Mouse (Mus musculus): ENCODE measurements around the gene Tle3. TPM values are rescaled to one million over a fixed set of nuclear protein-coding genes. Genes with fewer than 3 reads are reported as not detected.

Gene Tle3
- polyA plus RNA-seq (2014; fragmentation: Nextera tagmentation; extraction: Ambion mirVana): 25.5 and 31.4 TPM in 2 replicates

GRCm38 (mm10) chr9:61371755-61372509 is at the start of gene Tle3:
TSS of gene Tle3 (plus strand) at chr9:61372366.
- H3K27me3 ChIP-seq (replicated peaks; ENCODE audit: control insufficient read depth, insufficient read depth, low read length): no peaks in the 10 kb centered on the region
- H3K9me3 ChIP-seq (ENCODE audit: control insufficient read depth, low read length): no peaks in the 10 kb centered on the region
- peak; percentile 74 for ATAC-seq (ENCODE audit: low read depth)
- peak within 1 kb of the TSS; percentile 97 for H3K9ac ChIP-seq (ENCODE audit: low read depth, low read length)
- peaks cover 49% of the 10 kb centered on the region for H3K4me1 ChIP-seq (ENCODE audit: control insufficient read depth, insufficient read depth, low read length)
- peak; percentile 100 for DNase-seq (ENCODE audit: low spot score)
- H3K4me3 ChIP-seq (ENCODE audit: low read depth, low read length): peak within 1 kb of the TSS; percentile 86
- H3K27ac ChIP-seq (replicated peaks; ENCODE audit: low read depth, low read length): peak within 1 kb of the TSS; percentile 92
- peaks cover 12% of the 10 kb centered on the region; the same call in 1 of the 2 replicates for H3K36me3 ChIP-seq (ENCODE audit: control insufficient read depth, insufficient read depth, low read length)
- under 1% methylated on average over 35 of the region's 35 CpGs for WGBS
- H3K4me2 ChIP-seq (ENCODE audit: low read depth, low read length): peak within 1 kb of the TSS; percentile 95

DNA sequence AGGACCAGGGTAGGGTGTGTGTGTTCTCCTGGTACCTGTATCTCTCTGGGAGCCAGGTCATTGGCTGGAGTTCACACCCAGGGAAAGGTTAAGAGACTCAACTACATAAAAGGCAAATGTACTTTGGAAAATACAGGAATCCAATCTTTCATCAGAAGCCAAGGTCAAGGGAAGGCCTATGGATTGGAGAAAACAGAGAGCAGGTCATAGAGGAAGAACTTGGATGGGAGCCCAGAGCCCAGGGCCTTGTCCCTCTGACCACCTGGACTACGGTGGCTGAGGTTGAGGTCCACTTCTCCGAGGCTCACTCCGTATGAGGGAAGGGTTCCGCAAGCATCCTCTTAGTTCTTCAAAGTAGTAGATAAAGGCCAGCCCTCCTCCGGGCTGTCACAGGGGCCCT is 48.9 kb upstream of the Tle3 start:
- H3K4me1 ChIP-seq (ENCODE audit: control insufficient read depth, insufficient read depth, low read length): peaks cover 12% of the 10 kb centered on the region
- H3K9ac ChIP-seq (ENCODE audit: low read depth, low read length): no peak overlapping the region
- no peak overlapping the region for H3K4me2 ChIP-seq (ENCODE audit: low read depth, low read length)
- no peak for ATAC-seq (ENCODE audit: low read depth)
- DNase-seq (ENCODE audit: low spot score): no peak
- 82% methylated on average over 4 of the region's 5 CpGs for WGBS
- no peak overlapping the region for H3K27ac ChIP-seq (replicated peaks; ENCODE audit: low read depth, low read length)
- no peaks in the 10 kb centered on the region for H3K9me3 ChIP-seq (ENCODE audit: control insufficient read depth, low read length)
- no peak overlapping the region for H3K4me3 ChIP-seq (ENCODE audit: low read depth, low read length)
- H3K36me3 ChIP-seq (ENCODE audit: control insufficient read depth, insufficient read depth, low read length): no peaks in the 10 kb centered on the region
- no peaks in the 10 kb centered on the region for H3K27me3 ChIP-seq (replicated peaks; ENCODE audit: control insufficient read depth, insufficient read depth, low read length)

- peaks cover 12% of the 10 kb centered on the region for H3K4me1 ChIP-seq (ENCODE audit: control insufficient read depth, insufficient read depth, low read length)
- 55% methylated on average over 3 of the region's 3 CpGs for WGBS
Observed at GRCm38 (mm10) chr9:61323879-61324278, 48.3 kb upstream of the Tle3 start.

DNA sequence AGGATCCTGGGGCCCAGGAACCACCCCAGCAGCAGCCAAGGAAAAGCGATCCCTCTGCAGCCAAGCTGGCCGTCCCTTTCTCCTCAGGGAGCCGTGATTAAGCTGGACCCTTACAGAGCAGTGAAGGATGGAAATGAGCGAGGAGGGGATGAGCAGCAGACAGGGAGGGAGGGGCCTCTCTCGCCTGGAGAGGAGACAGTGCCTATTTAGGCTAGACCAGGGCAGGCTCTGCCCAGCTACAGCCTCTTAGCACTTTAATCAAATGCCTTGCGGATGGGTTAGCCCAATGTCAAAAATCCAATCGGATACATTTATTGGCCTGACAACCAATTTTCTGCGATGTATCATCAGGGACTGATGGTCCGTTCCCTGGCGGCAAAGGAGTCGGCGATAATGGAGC is 47.8 kb upstream of the Tle3 start:
- Histone ChIP-seq H3K4me2 (ENCODE audit: low read depth, low read length) (no peak overlapping the region), H3K9me3 (ENCODE audit: control insufficient read depth, low read length) (no peaks in the 10 kb centered on the region), H3K27ac (replicated peaks; ENCODE audit: low read depth, low read length) (no peak overlapping the region), H3K9ac (ENCODE audit: low read depth, low read length) (no peak overlapping the region), H3K27me3 (replicated peaks; ENCODE audit: control insufficient read depth, insufficient read depth, low read length) (no peaks in the 10 kb centered on the region), H3K4me1 (ENCODE audit: control insufficient read depth, insufficient read depth, low read length) (peaks cover 12% of the 10 kb centered on the region), H3K36me3 (ENCODE audit: control insufficient read depth, insufficient read depth, low read length) (no peaks in the 10 kb centered on the region), H3K4me3 (ENCODE audit: low read depth, low read length) (no peak overlapping the region)
- ATAC-seq (ENCODE audit: low read depth) (no peak), DNase-seq (ENCODE audit: low spot score) (no peak)
- WGBS: 14% methylated on average over 12 of the region's 12 CpGs

More at GRCm38 (mm10) chr9:61323879-61324278, 48.3 kb upstream of the Tle3 start:
- DNase-seq (ENCODE audit: low spot score) (no peak), ATAC-seq (ENCODE audit: low read depth) (no peak)
- H3K27me3 ChIP-seq (replicated peaks; ENCODE audit: control insufficient read depth, insufficient read depth, low read length): no peaks in the 10 kb centered on the region
- H3K9me3 ChIP-seq (ENCODE audit: control insufficient read depth, low read length): no peaks in the 10 kb centered on the region
- H3K36me3 ChIP-seq (ENCODE audit: control insufficient read depth, insufficient read depth, low read length): no peaks in the 10 kb centered on the region
- no peak overlapping the region for H3K27ac ChIP-seq (replicated peaks; ENCODE audit: low read depth, low read length)
- no peak overlapping the region for H3K4me2 ChIP-seq (ENCODE audit: low read depth, low read length)
- H3K4me3 ChIP-seq (ENCODE audit: low read depth, low read length): no peak overlapping the region
- H3K9ac ChIP-seq (ENCODE audit: low read depth, low read length): no peak overlapping the region

GRCm38 (mm10) chr9:61325012-61325411 is 47.2 kb upstream of the Tle3 start:
- DNase-seq (ENCODE audit: low spot score) (no peak), ATAC-seq (ENCODE audit: low read depth) (no peak)
- H3K4me2 ChIP-seq (ENCODE audit: low read depth, low read length): no peak overlapping the region
- no peak overlapping the region for H3K27ac ChIP-seq (replicated peaks; ENCODE audit: low read depth, low read length)
- H3K36me3 ChIP-seq (ENCODE audit: control insufficient read depth, insufficient read depth, low read length): no peaks in the 10 kb centered on the region
- peaks cover 12% of the 10 kb centered on the region for H3K4me1 ChIP-seq (ENCODE audit: control insufficient read depth, insufficient read depth, low read length)
- WGBS: 21% methylated on average over 2 of the region's 2 CpGs
- no peaks in the 10 kb centered on the region for H3K9me3 ChIP-seq (ENCODE audit: control insufficient read depth, low read length)
- no peak overlapping the region for H3K9ac ChIP-seq (ENCODE audit: low read depth, low read length)
- no peaks in the 10 kb centered on the region for H3K27me3 ChIP-seq (replicated peaks; ENCODE audit: control insufficient read depth, insufficient read depth, low read length)
- H3K4me3 ChIP-seq (ENCODE audit: low read depth, low read length): no peak overlapping the region

DNA sequence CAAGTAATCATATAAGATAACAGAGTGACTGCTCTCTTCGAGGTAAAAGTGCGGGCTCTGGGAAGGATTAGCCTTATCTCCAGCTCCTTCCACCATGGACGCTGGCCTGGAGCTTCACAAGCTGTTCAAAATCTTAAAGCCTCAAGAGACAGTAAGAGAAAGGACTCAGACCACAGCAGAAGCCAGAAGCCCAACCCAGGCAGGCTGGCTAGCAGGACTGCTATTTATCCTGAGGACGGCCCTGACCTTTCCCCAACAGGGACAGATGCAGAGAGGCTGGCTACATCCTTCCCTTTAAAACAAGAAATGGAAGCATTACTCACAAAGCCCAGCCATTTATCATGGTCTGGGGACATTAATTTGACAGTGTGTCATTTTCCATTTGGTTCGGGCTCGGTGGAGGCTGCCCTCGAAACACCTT is 46.2 kb upstream of the Tle3 start:
- peak; percentile 13; the same call in 1 of the 2 replicates for ATAC-seq (ENCODE audit: low read depth)
- Histone ChIP-seq H3K36me3 (ENCODE audit: control insufficient read depth, insufficient read depth, low read length) (no peaks in the 10 kb centered on the region), H3K4me3 (ENCODE audit: low read depth, low read length) (no peak overlapping the region), H3K9ac (ENCODE audit: low read depth, low read length) (no peak overlapping the region), H3K9me3 (ENCODE audit: control insufficient read depth, low read length) (no peaks in the 10 kb centered on the region), H3K4me1 (ENCODE audit: control insufficient read depth, insufficient read depth, low read length) (peaks cover 12% of the 10 kb centered on the region), H3K4me2 (ENCODE audit: low read depth, low read length) (no peak overlapping the region), H3K27me3 (replicated peaks; ENCODE audit: control insufficient read depth, insufficient read depth, low read length) (no peaks in the 10 kb centered on the region), H3K27ac (replicated peaks; ENCODE audit: low read depth, low read length) (no peak overlapping the region)
- DNase-seq (ENCODE audit: low spot score): peak; percentile 63
- 23% methylated on average over 7 of the region's 7 CpGs for WGBS

GRCm38 (mm10) chr9:61326922-61327321 is 45.2 kb upstream of the Tle3 start:
- H3K27ac ChIP-seq (replicated peaks; ENCODE audit: low read depth, low read length): no peak overlapping the region
- no peak overlapping the region for H3K4me2 ChIP-seq (ENCODE audit: low read depth, low read length)
- no peaks in the 10 kb centered on the region for H3K9me3 ChIP-seq (ENCODE audit: control insufficient read depth, low read length)
- H3K27me3 ChIP-seq (replicated peaks; ENCODE audit: control insufficient read depth, insufficient read depth, low read length): no peaks in the 10 kb centered on the region
- H3K9ac ChIP-seq (ENCODE audit: low read depth, low read length): no peak overlapping the region
- WGBS: 74% methylated on average over 8 of the region's 8 CpGs
- DNase-seq (ENCODE audit: low spot score) (no peak), ATAC-seq (ENCODE audit: low read depth) (no peak)
- peaks cover 8% of the 10 kb centered on the region for H3K4me1 ChIP-seq (ENCODE audit: control insufficient read depth, insufficient read depth, low read length)
- H3K4me3 ChIP-seq (ENCODE audit: low read depth, low read length): no peak overlapping the region
- no peaks in the 10 kb centered on the region for H3K36me3 ChIP-seq (ENCODE audit: control insufficient read depth, insufficient read depth, low read length)

DNA sequence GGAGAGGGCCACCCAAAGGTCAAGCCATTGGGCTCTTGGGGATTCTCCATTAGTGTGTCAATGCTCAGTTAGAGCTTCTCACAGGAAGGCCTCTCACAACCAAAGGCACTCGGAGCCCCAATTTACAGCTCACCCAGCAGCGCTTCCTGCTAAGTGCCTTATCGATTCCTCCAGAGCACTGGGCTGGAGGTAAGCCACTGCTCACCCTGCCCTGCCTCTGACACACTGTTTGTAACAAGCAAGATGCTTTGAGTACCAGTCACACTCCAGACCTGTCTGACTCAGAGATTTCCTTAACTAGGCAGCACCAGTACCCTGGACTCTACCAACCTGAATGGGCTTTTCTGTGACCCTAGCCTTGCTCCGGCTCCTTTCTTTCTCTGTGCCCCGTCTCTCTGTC is 44.0 kb upstream of the Tle3 start:
- DNase-seq (ENCODE audit: low spot score) (no peak), ATAC-seq (ENCODE audit: low read depth) (no peak)
- H3K4me2 ChIP-seq (ENCODE audit: low read depth, low read length): no peak overlapping the region
- no peaks in the 10 kb centered on the region for H3K9me3 ChIP-seq (ENCODE audit: control insufficient read depth, low read length)
- no peak overlapping the region for H3K27ac ChIP-seq (replicated peaks; ENCODE audit: low read depth, low read length)
- no peaks in the 10 kb centered on the region for H3K36me3 ChIP-seq (ENCODE audit: control insufficient read depth, insufficient read depth, low read length)
- 88% methylated on average over 5 of the region's 5 CpGs for WGBS
- H3K4me1 ChIP-seq (ENCODE audit: control insufficient read depth, insufficient read depth, low read length): peaks cover 10% of the 10 kb centered on the region
- no peak overlapping the region for H3K9ac ChIP-seq (ENCODE audit: low read depth, low read length)
- no peaks in the 10 kb centered on the region for H3K27me3 ChIP-seq (replicated peaks; ENCODE audit: control insufficient read depth, insufficient read depth, low read length)
- no peak overlapping the region for H3K4me3 ChIP-seq (ENCODE audit: low read depth, low read length)

GRCm38 (mm10) chr9:61330747-61331146 is 41.4 kb upstream of the Tle3 start:
- DNase-seq (ENCODE audit: low spot score) (no peak), ATAC-seq (ENCODE audit: low read depth) (no peak)
- H3K27me3 ChIP-seq (replicated peaks; ENCODE audit: control insufficient read depth, insufficient read depth, low read length): no peaks in the 10 kb centered on the region
- H3K4me1 ChIP-seq (ENCODE audit: control insufficient read depth, insufficient read depth, low read length): peaks cover 5% of the 10 kb centered on the region; the same call in 1 of the 2 replicates
- no peaks in the 10 kb centered on the region for H3K36me3 ChIP-seq (ENCODE audit: control insufficient read depth, insufficient read depth, low read length)
- no peak overlapping the region for H3K4me2 ChIP-seq (ENCODE audit: low read depth, low read length)
- 87% methylated on average over 9 of the region's 9 CpGs for WGBS
- H3K9ac ChIP-seq (ENCODE audit: low read depth, low read length): no peak overlapping the region
- no peaks in the 10 kb centered on the region for H3K9me3 ChIP-seq (ENCODE audit: control insufficient read depth, low read length)
- no peak overlapping the region for H3K4me3 ChIP-seq (ENCODE audit: low read depth, low read length)
- no peak overlapping the region for H3K27ac ChIP-seq (replicated peaks; ENCODE audit: low read depth, low read length)

Measured in embryonic facial prominence, embryonic 14.5 days (tissue).